Mouse (Mus musculus): ENCODE measurements at regions not wholly inside any gene's neighbourhood (a gene's known extent, or its start where the extent isn't known, plus 50 kb on each side); places are given as distances from the start of the nearest gene placed in this dataset.

DNA sequence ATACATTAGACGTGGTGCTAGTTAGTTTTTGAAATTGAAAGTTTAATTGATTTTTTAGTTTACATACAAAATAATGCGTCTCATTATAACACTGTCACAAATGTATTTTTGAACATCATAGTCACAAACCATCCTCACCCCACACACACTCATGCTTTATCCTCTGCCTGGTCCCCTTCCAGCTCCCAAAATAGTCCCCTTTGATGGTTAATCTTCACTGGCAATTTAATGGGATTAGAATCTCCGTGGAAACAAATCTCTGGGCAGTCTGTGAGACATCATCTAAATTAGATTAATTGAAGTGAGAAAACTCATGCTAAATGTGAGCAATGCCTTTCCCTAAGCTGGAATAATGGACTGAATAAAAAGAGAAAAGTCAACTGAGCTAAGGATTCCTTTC, 54.0 kb upstream of the Thrb start:
- no peaks in the 10 kb centered on the region for H3K9me3 ChIP-seq (ENCODE audit: low read length)
- H3K36me3 ChIP-seq (ENCODE audit: insufficient read depth, low read length) = no peaks in the 10 kb centered on the region
- WGBS = 68% methylated on average over 3 of the region's 3 CpGs
- H3K27me3 ChIP-seq (ENCODE audit: insufficient read depth, low read length) = no peaks in the 10 kb centered on the region
- H3K9ac ChIP-seq (replicated peaks; ENCODE audit: low read length) = no peak overlapping the region
- no peaks in the 10 kb centered on the region for H3K4me1 ChIP-seq (ENCODE audit: insufficient read depth, low read length)
- H3K4me3 ChIP-seq (ENCODE audit: low read length) = no peak overlapping the region
- no peak for ATAC-seq (ENCODE audit: low FRiP score, low TSS enrichment)
- H3K4me2 ChIP-seq (replicated peaks; ENCODE audit: low read depth, low read length) = no peak overlapping the region
- H3K27ac ChIP-seq (ENCODE audit: low read length) = no peak overlapping the region

DNA sequence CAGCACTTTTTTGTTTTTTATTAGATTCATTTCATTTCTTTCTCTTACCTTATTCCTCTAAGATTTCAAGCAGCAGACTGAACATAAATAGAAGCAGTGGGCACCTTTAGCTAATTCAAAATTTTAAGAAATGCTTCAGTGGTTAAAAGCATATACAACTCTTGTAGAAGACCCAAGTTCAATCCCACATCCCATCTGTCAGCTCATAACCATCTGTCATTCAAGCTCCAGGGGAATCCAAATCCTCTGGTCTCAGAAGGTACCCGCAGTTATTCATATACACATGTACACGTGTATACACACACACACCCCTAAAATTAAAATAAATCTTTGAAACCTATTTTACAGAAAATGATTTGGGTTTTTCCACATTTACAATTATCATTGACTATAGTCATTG, 52.9 kb upstream of the Thrb start:
- 82% methylated on average over 2 of the region's 2 CpGs for WGBS
- H3K4me2 ChIP-seq (replicated peaks; ENCODE audit: low read depth, low read length) = no peak overlapping the region
- ATAC-seq (ENCODE audit: low FRiP score, low TSS enrichment) = no peak

More for the DNA sequence above, 52.9 kb upstream of the Thrb start:
- H3K4me1 ChIP-seq (ENCODE audit: insufficient read depth, low read length) = no peaks in the 10 kb centered on the region
- H3K9me3 ChIP-seq (ENCODE audit: low read length) = no peaks in the 10 kb centered on the region
- H3K4me3 ChIP-seq (ENCODE audit: low read length) = no peak overlapping the region
- H3K9ac ChIP-seq (replicated peaks; ENCODE audit: low read length) = no peak overlapping the region
- H3K36me3 ChIP-seq (ENCODE audit: insufficient read depth, low read length) = no peaks in the 10 kb centered on the region
- H3K27ac ChIP-seq (ENCODE audit: low read length) = no peak overlapping the region
- no peaks in the 10 kb centered on the region for H3K27me3 ChIP-seq (ENCODE audit: insufficient read depth, low read length)

All from kidney, embryonic 16.5 days (tissue).